Mouse (Mus musculus): ENCODE measurements at regions not wholly inside any gene's neighbourhood (a gene's known extent, or its start where the extent isn't known, plus 50 kb on each side); places are given as distances from the start of the nearest gene placed in this dataset.
A peak's percentile ranks its signal among the peaks of the same experiment; 100 is the strongest.

DNA sequence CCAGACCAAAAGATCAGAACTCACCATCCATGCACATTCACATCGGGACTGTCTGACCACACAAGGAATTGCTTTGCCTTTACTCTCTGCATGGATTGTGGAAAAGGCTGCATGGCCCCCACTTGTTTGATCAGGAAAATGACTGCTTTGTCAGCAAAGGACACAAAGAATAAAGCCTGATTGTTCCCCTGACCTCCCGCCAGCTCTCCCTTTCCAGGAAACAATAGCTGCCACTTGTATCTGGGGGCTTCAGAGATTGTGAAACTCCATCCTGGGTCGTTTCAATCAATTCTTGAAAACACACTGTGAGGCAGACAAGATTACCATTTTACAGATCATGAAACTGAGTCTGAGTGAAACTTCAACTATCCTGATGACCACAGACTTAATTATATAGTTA is 70.7 kb downstream of the Zic3 start:
- DNase-seq, result no peak

DNA sequence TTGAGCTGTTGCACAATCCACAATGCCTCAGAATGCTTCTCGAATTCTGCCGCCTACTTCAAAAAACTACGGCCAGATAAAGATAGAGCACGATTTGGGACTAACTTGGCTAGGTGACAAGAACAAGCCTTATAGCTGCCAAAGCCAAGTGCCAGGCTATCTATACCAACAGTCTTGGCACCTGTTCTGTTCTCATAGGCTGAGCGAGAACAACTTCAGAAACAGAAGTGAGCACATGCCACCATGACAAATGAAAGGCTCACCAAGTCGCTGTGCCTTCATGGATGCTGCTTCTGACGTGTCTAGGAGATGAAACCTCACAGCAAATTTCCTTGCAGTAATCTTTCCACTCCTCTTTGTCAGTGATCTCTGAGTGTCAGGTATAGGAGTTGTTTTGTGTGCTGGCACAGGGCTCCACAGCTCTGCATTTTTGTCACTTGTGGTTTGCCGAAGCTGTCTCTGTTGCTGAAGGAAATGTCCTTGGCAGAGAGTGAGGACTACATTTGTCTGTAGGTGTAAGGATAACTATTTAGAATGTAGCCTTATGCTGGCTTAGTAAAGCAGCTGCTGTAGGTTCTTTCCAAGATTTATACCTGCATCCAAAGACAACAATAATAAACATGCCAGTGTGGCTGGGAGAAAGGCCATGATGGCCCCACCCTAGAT is 95.4 kb downstream of the Zic3 start:
- no peak for DNase-seq

- peak; percentile 27 to 42 for DNase-seq
These were observed 133.0 kb downstream of the Zic3 start for GRCm38 (mm10) chrX:58155371-58156124.

DNA sequence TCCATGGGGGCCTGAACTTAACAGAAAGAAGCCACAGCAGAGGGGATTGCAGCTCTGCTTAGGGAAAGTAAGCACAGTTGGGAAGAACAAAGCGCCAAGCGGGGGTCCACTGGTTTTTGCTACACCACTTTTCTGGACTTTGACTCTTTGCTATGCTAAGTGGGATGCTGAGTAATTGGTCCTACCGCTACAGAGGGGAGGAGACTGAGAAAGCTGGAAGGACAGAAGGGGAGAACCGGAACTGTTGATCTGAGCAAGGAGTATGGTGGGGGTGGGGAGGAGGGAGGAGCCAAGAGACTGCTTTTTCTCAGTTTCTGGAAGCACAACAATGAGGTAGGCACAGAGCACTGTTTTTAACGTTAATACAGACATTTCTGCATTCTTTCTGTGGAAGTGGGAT is 134.9 kb downstream of the Zic3 start:
- no peak for DNase-seq

DNA sequence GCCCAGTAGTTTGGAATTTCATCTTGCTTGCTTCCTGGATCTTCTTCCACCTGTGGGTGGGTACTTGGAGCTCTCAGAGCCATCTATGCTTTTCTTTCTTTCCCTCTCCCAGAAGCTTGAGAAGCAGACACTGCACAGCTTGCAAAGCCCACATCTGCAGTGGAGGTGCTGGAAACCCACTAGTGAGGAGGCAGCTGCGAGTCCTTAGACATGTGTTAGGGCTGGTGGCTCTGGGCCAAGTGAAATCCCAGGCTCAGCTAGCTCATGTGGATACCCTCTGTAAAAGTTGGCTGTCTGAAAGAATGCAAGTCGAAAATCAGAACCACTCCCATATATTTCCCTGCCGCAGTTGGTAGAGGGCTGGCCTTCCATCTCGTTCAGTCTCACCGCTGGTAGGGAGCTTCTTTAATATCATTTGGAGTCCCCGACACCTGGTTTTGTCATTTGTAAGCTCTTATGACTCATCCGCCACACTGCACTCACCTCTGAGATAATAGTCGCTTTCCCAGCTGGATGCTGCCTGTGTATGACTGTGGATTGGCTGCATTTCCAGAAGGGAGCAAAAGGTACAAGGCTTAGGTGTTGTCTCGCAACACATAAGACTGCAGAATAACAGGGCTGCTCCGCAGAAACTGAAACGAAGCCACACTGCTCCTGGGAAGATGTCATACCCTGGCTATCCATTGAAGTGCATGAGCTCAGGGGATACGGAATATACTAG is 143.8 kb downstream of the Zic3 start:
- DNase-seq, result peak in 1 of 2 experiments; percentile 20

- DNase-seq, result no peak
These were observed 151.8 kb downstream of the Zic3 start for GRCm38 (mm10) chrX:58174326-58174725.
